Mouse (Mus musculus) spleen, adult 2 months (tissue): ENCODE data around the gene Olfr922.

Source experiments
- CTCF ChIP-seq: fragments of 200-500 bp; IDR thresholded peaks from 2 replicates; pipeline ENCODE4 v1.5.1; 2011; ENCODE audit warnings: mild to moderate bottlenecking, inconsistent platforms; ENCODE audit not compliant: insufficient read depth, insufficient read length, insufficient replicate concordance; ENCODE audit errors: extremely low read depth
- POLR2A ChIP-seq: fragments of 200-500 bp; IDR thresholded peaks from 2 replicates; pipeline ENCODE4 v1.6.1; 2011; ENCODE audit warnings: low read depth, low read length, inconsistent platforms

GRCm38 (mm10) chr9:38854760-38855159 is 40.3 kb downstream of the Olfr922 start, which contains the start of gene Olfr26:
- TF ChIP-seq CTCF, result no peak
- no peak for TF ChIP-seq POLR2A
